Mouse (Mus musculus): ENCODE measurements around the gene Lman2l. TPM values are rescaled to one million over a fixed set of nuclear protein-coding genes. Genes with fewer than 3 reads are reported as not detected.

Gene Lman2l
- total and polyA plus RNA-seq, 2 experiments, result 5.1 to 9.3 TPM

- Histone ChIP-seq H3K27me3 (ENCODE audit: control insufficient read depth, insufficient read depth, low read length) (no peaks in the 10 kb centered on the region), H3K36me3 (ENCODE audit: control insufficient read depth, insufficient read depth, low read length) (peaks cover 22% of the 10 kb centered on the region), H3K9ac (ENCODE audit: low read depth, low read length) (no peak overlapping the region), H3K4me3 (ENCODE audit: insufficient read depth, low read depth, low read length) (no peak overlapping the region), H3K79me2 (ENCODE audit: control insufficient read depth, insufficient read depth, low read length) (no peaks in the 10 kb centered on the region), H3K27ac (replicated peaks; ENCODE audit: insufficient read depth, low read depth, low read length) (no peak overlapping the region), H3K4me1 (ENCODE audit: control insufficient read depth, insufficient read depth, low read length) (no peaks in the 10 kb centered on the region)
- no peak for DNase-seq (ENCODE audit: extremely low read depth, low read depth, low spot score)
- WGBS, result 90% methylated on average over 3 of the region's 3 CpGs
- TF ChIP-seq POLR2A (IDR thresholded peaks at IDR 0.05; ENCODE audit: extremely low read depth, insufficient read depth, low read length) (no peak), CTCF (IDR thresholded peaks at IDR 0.05; ENCODE audit: low read depth, low read length) (no peak)
Observed at GRCm38 (mm10) chr1:36437223-36437622, 7.8 kb downstream of the Lman2l start.

- Histone ChIP-seq H3K27ac (replicated peaks; ENCODE audit: insufficient read depth, low read depth, low read length) (no peak overlapping the region), H3K36me3 (ENCODE audit: control insufficient read depth, insufficient read depth, low read length) (peaks cover 22% of the 10 kb centered on the region)
- TF ChIP-seq CTCF (IDR thresholded peaks at IDR 0.05; ENCODE audit: low read depth, low read length), result no peak
- no peak for TF ChIP-seq POLR2A (IDR thresholded peaks at IDR 0.05; ENCODE audit: extremely low read depth, insufficient read depth, low read length)
Observed at GRCm38 (mm10) chr1:36436515-36436914, 8.6 kb downstream of the Lman2l start.

GRCm38 (mm10) chr1:36435071-36435470 is 10.0 kb downstream of the Lman2l start:
- no peaks in the 10 kb centered on the region for H3K27me3 ChIP-seq (ENCODE audit: control insufficient read depth, insufficient read depth, low read length)
- no peak overlapping the region for H3K27ac ChIP-seq (replicated peaks; ENCODE audit: insufficient read depth, low read depth, low read length)
- H3K36me3 ChIP-seq (ENCODE audit: control insufficient read depth, insufficient read depth, low read length), result peaks cover 23% of the 10 kb centered on the region
- no peak for TF ChIP-seq CTCF (IDR thresholded peaks at IDR 0.05; ENCODE audit: low read depth, low read length)
- TF ChIP-seq POLR2A (IDR thresholded peaks at IDR 0.05; ENCODE audit: extremely low read depth, insufficient read depth, low read length), result no peak
- H3K4me1 ChIP-seq (ENCODE audit: control insufficient read depth, insufficient read depth, low read length), result no peaks in the 10 kb centered on the region
- WGBS, result 72% methylated on average over 4 of the region's 4 CpGs
- DNase-seq (ENCODE audit: extremely low read depth, low read depth, low spot score), result no peak
- H3K79me2 ChIP-seq (ENCODE audit: control insufficient read depth, insufficient read depth, low read length), result no peaks in the 10 kb centered on the region
- H3K9ac ChIP-seq (ENCODE audit: low read depth, low read length), result no peak overlapping the region
- no peak overlapping the region for H3K4me3 ChIP-seq (ENCODE audit: insufficient read depth, low read depth, low read length)

More at GRCm38 (mm10) chr1:36436515-36436914, 8.6 kb downstream of the Lman2l start:
- Histone ChIP-seq H3K4me1 (ENCODE audit: control insufficient read depth, insufficient read depth, low read length) (no peaks in the 10 kb centered on the region), H3K27me3 (ENCODE audit: control insufficient read depth, insufficient read depth, low read length) (no peaks in the 10 kb centered on the region), H3K9ac (ENCODE audit: low read depth, low read length) (no peak overlapping the region), H3K79me2 (ENCODE audit: control insufficient read depth, insufficient read depth, low read length) (no peaks in the 10 kb centered on the region), H3K4me3 (ENCODE audit: insufficient read depth, low read depth, low read length) (no peak overlapping the region)
- 95% methylated on average over 6 of the region's 6 CpGs for WGBS
- DNase-seq (ENCODE audit: extremely low read depth, low read depth, low spot score), result peak; percentile 21

GRCm38 (mm10) chr1:36433616-36434015 is 11.5 kb downstream of the Lman2l start:
- no peak for DNase-seq (ENCODE audit: extremely low read depth, low read depth, low spot score)
- no peaks in the 10 kb centered on the region for H3K4me1 ChIP-seq (ENCODE audit: control insufficient read depth, insufficient read depth, low read length)
- no peak overlapping the region for H3K27ac ChIP-seq (replicated peaks; ENCODE audit: insufficient read depth, low read depth, low read length)
- H3K79me2 ChIP-seq (ENCODE audit: control insufficient read depth, insufficient read depth, low read length), result no peaks in the 10 kb centered on the region
- no peak overlapping the region for H3K9ac ChIP-seq (ENCODE audit: low read depth, low read length)
- TF ChIP-seq CTCF (IDR thresholded peaks at IDR 0.05; ENCODE audit: low read depth, low read length), result no peak
- no peak for TF ChIP-seq POLR2A (IDR thresholded peaks at IDR 0.05; ENCODE audit: extremely low read depth, insufficient read depth, low read length)
- peaks cover 19% of the 10 kb centered on the region for H3K36me3 ChIP-seq (ENCODE audit: control insufficient read depth, insufficient read depth, low read length)
- no peaks in the 10 kb centered on the region for H3K27me3 ChIP-seq (ENCODE audit: control insufficient read depth, insufficient read depth, low read length)
- WGBS, result 70% methylated on average over 3 of the region's 3 CpGs
- H3K4me3 ChIP-seq (ENCODE audit: insufficient read depth, low read depth, low read length), result no peak overlapping the region

GRCm38 (mm10) chr1:36432999-36433398 is 12.1 kb downstream of the Lman2l start:
- Histone ChIP-seq H3K4me3 (ENCODE audit: insufficient read depth, low read depth, low read length) (no peak overlapping the region), H3K4me1 (ENCODE audit: control insufficient read depth, insufficient read depth, low read length) (no peaks in the 10 kb centered on the region), H3K79me2 (ENCODE audit: control insufficient read depth, insufficient read depth, low read length) (no peaks in the 10 kb centered on the region), H3K27me3 (ENCODE audit: control insufficient read depth, insufficient read depth, low read length) (no peaks in the 10 kb centered on the region), H3K9ac (ENCODE audit: low read depth, low read length) (no peak overlapping the region), H3K27ac (replicated peaks; ENCODE audit: insufficient read depth, low read depth, low read length) (no peak overlapping the region), H3K36me3 (ENCODE audit: control insufficient read depth, insufficient read depth, low read length) (peaks cover 16% of the 10 kb centered on the region)
- TF ChIP-seq POLR2A (IDR thresholded peaks at IDR 0.05; ENCODE audit: extremely low read depth, insufficient read depth, low read length) (no peak), CTCF (IDR thresholded peaks at IDR 0.05; ENCODE audit: low read depth, low read length) (no peak)
- no peak for DNase-seq (ENCODE audit: extremely low read depth, low read depth, low spot score)
- 84% methylated on average over 4 of the region's 4 CpGs for WGBS

- H3K27ac ChIP-seq (replicated peaks; ENCODE audit: insufficient read depth, low read depth, low read length), result no peak overlapping the region
- H3K4me1 ChIP-seq (ENCODE audit: control insufficient read depth, insufficient read depth, low read length), result no peaks in the 10 kb centered on the region
- no peak overlapping the region for H3K4me3 ChIP-seq (ENCODE audit: insufficient read depth, low read depth, low read length)
- no peak overlapping the region for H3K9ac ChIP-seq (ENCODE audit: low read depth, low read length)
- DNase-seq (ENCODE audit: extremely low read depth, low read depth, low spot score), result no peak
- no peaks in the 10 kb centered on the region for H3K79me2 ChIP-seq (ENCODE audit: control insufficient read depth, insufficient read depth, low read length)
- 96% methylated on average over 2 of the region's 2 CpGs for WGBS
- peaks cover 25% of the 10 kb centered on the region for H3K36me3 ChIP-seq (ENCODE audit: control insufficient read depth, insufficient read depth, low read length)
- no peak for TF ChIP-seq CTCF (IDR thresholded peaks at IDR 0.05; ENCODE audit: low read depth, low read length)
- TF ChIP-seq POLR2A (IDR thresholded peaks at IDR 0.05; ENCODE audit: extremely low read depth, insufficient read depth, low read length), result no peak
- H3K27me3 ChIP-seq (ENCODE audit: control insufficient read depth, insufficient read depth, low read length), result no peaks in the 10 kb centered on the region
Observed at GRCm38 (mm10) chr1:36429511-36429910, 15.6 kb downstream of the Lman2l start.
